Mouse (Mus musculus) inflammation-experienced regulatory T-cells (primary cell): ENCODE results near the gene Mrgprb4. TPM values are rescaled to one million over a fixed set of nuclear protein-coding genes. Genes with fewer than 3 reads are reported as not detected.

Source experiments
- polyA plus RNA-seq, 2 experiments: library from polyadenylated mRNA; unstranded; fragments of 100-300 nt; shearing (Covaris generic); gene quantifications; one replicate each; pipeline ENCODE4 v1.2.1; 2017

Gene Mrgprb4
- under 1 TPM in 1 of 2 experiments, not detected in 1; 0.30 TPM for polyA plus RNA-seq

DNA sequence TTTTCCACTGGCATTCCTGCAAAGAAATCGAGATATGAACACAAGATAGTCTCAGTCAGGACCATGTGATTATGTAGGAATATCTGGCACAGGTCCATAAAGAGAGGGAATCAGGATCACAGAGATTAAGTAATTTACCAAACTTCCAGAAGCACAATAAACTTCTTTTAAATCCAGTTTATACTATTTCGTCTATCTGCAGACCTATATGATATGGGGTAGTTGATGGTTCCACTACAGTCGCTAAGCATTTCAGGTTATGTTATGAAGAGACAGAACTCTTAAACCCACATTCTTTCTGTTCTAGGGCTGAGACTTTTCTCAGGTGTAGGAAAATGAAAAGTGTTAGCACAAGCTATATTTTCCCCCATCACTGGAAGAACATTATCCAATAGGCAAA, at the start of gene Mrgprb4:
Gene Mrgprb4, minus strand, starts transcription at position 101 of the 400 bp plus-strand sequence.

DNA sequence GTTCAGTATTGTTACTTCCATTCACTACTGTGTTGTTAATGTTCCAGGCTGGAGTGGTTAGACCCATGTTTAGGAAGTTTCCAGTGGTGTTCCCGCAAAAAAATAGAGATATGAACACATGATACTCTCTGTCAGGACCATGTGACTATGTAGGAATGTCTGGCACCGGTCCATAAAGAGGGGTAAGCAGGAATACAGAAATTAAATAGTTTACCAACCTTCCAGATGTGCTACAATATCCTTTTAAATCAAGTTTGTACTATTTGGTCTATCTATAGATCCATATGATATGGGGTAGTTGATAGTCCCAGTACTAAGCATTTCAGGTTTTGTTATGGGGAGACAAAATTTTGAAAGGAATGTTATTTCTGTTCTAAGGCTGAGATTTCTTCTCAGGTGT, 30.2 kb downstream of the Mrgprb4 start, which contains the start of gene Mrgprb5:
Gene Mrgprb5, minus strand, starts transcription at position 101 of the 400 bp plus-strand sequence.

Other genes starting within 250 kb of the Mrgprb4 start
- not detected for gene Mrgpra4, start 217.2 kb downstream of the Mrgprb4 start, polyA plus RNA-seq
- gene Mrgprx1, start 171.7 kb downstream of the Mrgprb4 start, polyA plus RNA-seq, result not detected
- 1 to 10 TPM in 1 of 2 experiments, not detected in 1; 3.1 TPM for gene Mrgprb5, start 30.3 kb downstream of the Mrgprb4 start, polyA plus RNA-seq
- not detected for gene Mrgprb8, start 189.2 kb upstream of the Mrgprb4 start, polyA plus RNA-seq